ENCODE assay signal across 22 mouse cellular contexts in genomic region chr2:126064814-126065213, GRCm38 (mm10). TPM values are rescaled to one million over a fixed set of nuclear protein-coding genes. Genes with fewer than 3 reads are reported as not detected.
DNase-seq lines count a peak whose midpoint lies in the region; ATAC-seq and TF ChIP-seq lines count a peak whose summit lies in the region.
"Had no signal": no experiment of that assay in that cellular context is flagged by ENCODE, and none has a peak within 500 bp of the region (broad histone marks: within the 10 kb centered on the region; RNA-seq: fewer than 3 reads in every experiment).

No protein-coding gene starts in this region.

- no peak overlapping the region for H3K4me3 ChIP-seq in embryonic facial prominence, embryonic 14.5 days (ENCODE audit: low read depth, low read length)
- H3K4me3 ChIP-seq in embryonic facial prominence, embryonic 10.5 days, result no peak overlapping the region
- H3K4me3 ChIP-seq in kidney, embryonic 14.5 days (ENCODE audit: low read length), result no peak overlapping the region
- no peak overlapping the region for H3K4me3 ChIP-seq in heart, embryonic 13.5 days
- H3K4me3 ChIP-seq in limb, embryonic 14.5 days (replicated peaks; ENCODE audit: low read length), result no peak overlapping the region
- H3K4me3 ChIP-seq in hindbrain, postnatal 0 days (ENCODE audit: low read length), result no peak overlapping the region
- H3K4me3 ChIP-seq: embryonic facial prominence, embryonic 13.5 days; forebrain, embryonic 10.5 days; liver, embryonic 13.5 days had no signal

- no peaks in the 10 kb centered on the region for H3K9me3 ChIP-seq in embryonic facial prominence, embryonic 14.5 days (ENCODE audit: control insufficient read depth, low read length)
- H3K9me3 ChIP-seq in embryonic facial prominence, embryonic 10.5 days, result no peaks in the 10 kb centered on the region
- no peaks in the 10 kb centered on the region for H3K9me3 ChIP-seq in kidney, embryonic 14.5 days (ENCODE audit: control insufficient read depth, low read length)
- no peaks in the 10 kb centered on the region for H3K9me3 ChIP-seq in heart, embryonic 13.5 days
- H3K9me3 ChIP-seq in limb, embryonic 14.5 days (ENCODE audit: control insufficient read depth, low read length), result no peaks in the 10 kb centered on the region
- no peaks in the 10 kb centered on the region for H3K9me3 ChIP-seq in hindbrain, postnatal 0 days (ENCODE audit: low read length)
- H3K9me3 ChIP-seq: embryonic facial prominence, embryonic 13.5 days; forebrain, embryonic 10.5 days; G1E; liver, embryonic 13.5 days had no signal

- H3K4me2 ChIP-seq in embryonic facial prominence, embryonic 14.5 days (ENCODE audit: low read depth, low read length), result no peak overlapping the region
- no peak overlapping the region for H3K4me2 ChIP-seq in kidney, embryonic 14.5 days (replicated peaks; ENCODE audit: low read depth, low read length)
- H3K4me2 ChIP-seq in heart, embryonic 13.5 days, result no peak overlapping the region
- no peak overlapping the region for H3K4me2 ChIP-seq in limb, embryonic 14.5 days (replicated peaks; ENCODE audit: low read depth, low read length, severe bottlenecking)
- no peak overlapping the region for H3K4me2 ChIP-seq in hindbrain, postnatal 0 days (ENCODE audit: low read depth, low read length)
- H3K4me2 ChIP-seq: embryonic facial prominence, embryonic 13.5 days; liver, embryonic 13.5 days; lung, embryonic 14.5 days had no signal

- peaks cover 16% of the 10 kb centered on the region for H3K4me1 ChIP-seq in embryonic facial prominence, embryonic 14.5 days (ENCODE audit: control insufficient read depth, insufficient read depth, low read length)
- H3K4me1 ChIP-seq in embryonic facial prominence, embryonic 10.5 days, result peaks cover 18% of the 10 kb centered on the region
- peaks cover 4% of the 10 kb centered on the region; the same call in 1 of the 2 replicates for H3K4me1 ChIP-seq in kidney, embryonic 14.5 days (ENCODE audit: control insufficient read depth, insufficient read depth, low read length)
- H3K4me1 ChIP-seq in heart, embryonic 13.5 days, result peaks cover 34% of the 10 kb centered on the region
- H3K4me1 ChIP-seq in limb, embryonic 14.5 days (ENCODE audit: control insufficient read depth, insufficient read depth, low read length), result peaks cover 15% of the 10 kb centered on the region
- H3K4me1 ChIP-seq in hindbrain, postnatal 0 days (ENCODE audit: insufficient read depth, low read length), result no peaks in the 10 kb centered on the region
- H3K4me1 ChIP-seq: liver, embryonic 13.5 days had no signal

- no peak overlapping the region for H3K9ac ChIP-seq in embryonic facial prominence, embryonic 14.5 days (ENCODE audit: low read depth, low read length)
- H3K9ac ChIP-seq in kidney, embryonic 14.5 days (ENCODE audit: low read depth, low read length), result no peak overlapping the region
- H3K9ac ChIP-seq in heart, embryonic 13.5 days, result no peak overlapping the region
- H3K9ac ChIP-seq in limb, embryonic 14.5 days (ENCODE audit: low read depth, low read length, severe bottlenecking), result no peak overlapping the region
- H3K9ac ChIP-seq in hindbrain, postnatal 0 days (replicated peaks; ENCODE audit: low read length), result no peak overlapping the region
- H3K9ac ChIP-seq: embryonic facial prominence, embryonic 13.5 days; liver, embryonic 13.5 days; lung, embryonic 14.5 days had no signal

- no peak for TF ChIP-seq POLR2A in limb, embryonic 14.5 days (IDR thresholded peaks at IDR 0.05; ENCODE audit: borderline replicate concordance, extremely low read depth, insufficient read depth, insufficient read length)

- no peak for TF ChIP-seq CTCF in hindbrain, postnatal 0 days (IDR thresholded peaks at IDR 0.05; ENCODE audit: low read depth)

- no peaks in the 10 kb centered on the region for H3K36me3 ChIP-seq in embryonic facial prominence, embryonic 14.5 days (ENCODE audit: control insufficient read depth, insufficient read depth, low read length)
- H3K36me3 ChIP-seq in embryonic facial prominence, embryonic 10.5 days (replicated peaks), result no peaks in the 10 kb centered on the region
- no peaks in the 10 kb centered on the region for H3K36me3 ChIP-seq in kidney, embryonic 14.5 days (ENCODE audit: control insufficient read depth, insufficient read depth, low read length)
- H3K36me3 ChIP-seq in heart, embryonic 13.5 days, result no peaks in the 10 kb centered on the region
- no peaks in the 10 kb centered on the region for H3K36me3 ChIP-seq in limb, embryonic 14.5 days (ENCODE audit: control insufficient read depth, insufficient read depth, low read length)
- no peaks in the 10 kb centered on the region for H3K36me3 ChIP-seq in hindbrain, postnatal 0 days (ENCODE audit: insufficient read depth, low read length)
- H3K36me3 ChIP-seq: embryonic facial prominence, embryonic 13.5 days; forebrain, embryonic 10.5 days; G1E; liver, embryonic 13.5 days had no signal

- 21% methylated on average over 2 of the region's 2 CpGs for WGBS in embryonic facial prominence, embryonic 14.5 days
- WGBS in embryonic facial prominence, embryonic 10.5 days, result 32% methylated on average over 2 of the region's 2 CpGs
- WGBS in kidney, embryonic 14.5 days, result 24% methylated on average over 2 of the region's 2 CpGs
- 13% methylated on average over 2 of the region's 2 CpGs for WGBS in heart, embryonic 13.5 days
- 63% methylated on average over 2 of the region's 2 CpGs for WGBS in limb, embryonic 14.5 days
- 49% methylated on average over 2 of the region's 2 CpGs for WGBS in hindbrain, postnatal 0 days

- DNase-seq in embryonic facial prominence, embryonic 14.5 days (ENCODE audit: low spot score), result peak; percentile 50
- DNase-seq in embryonic facial prominence, embryonic 10.5 days (ENCODE audit: low spot score), result no peak
- no peak for DNase-seq in kidney, adult 11 months
- DNase-seq in limb, embryonic 14.5 days (ENCODE audit: low spot score), result no peak
- DNase-seq in hindbrain, postnatal 0 days (ENCODE audit: low spot score), result no peak
- DNase-seq in left cerebral cortex, postnatal 4 days, result no peak
- DNase-seq: cerebellum, adult 2 months; cerebellum, postnatal 36 days; gastrocnemius, postnatal 10 days; kidney, adult 2 months; kidney, postnatal 36 days; liver, embryonic 13.5 days; lung, embryonic 14.5 days; lung, postnatal 36 days had no signal

- no peaks in the 10 kb centered on the region for H3K27me3 ChIP-seq in embryonic facial prominence, embryonic 14.5 days (replicated peaks; ENCODE audit: control insufficient read depth, insufficient read depth, low read length)
- no peaks in the 10 kb centered on the region for H3K27me3 ChIP-seq in embryonic facial prominence, embryonic 10.5 days (replicated peaks; ENCODE audit: low read depth, poor library complexity, severe bottlenecking)
- no peaks in the 10 kb centered on the region for H3K27me3 ChIP-seq in kidney, embryonic 14.5 days (ENCODE audit: control insufficient read depth, insufficient read depth, low read length)
- H3K27me3 ChIP-seq in heart, embryonic 13.5 days (replicated peaks), result no peaks in the 10 kb centered on the region
- H3K27me3 ChIP-seq in limb, embryonic 14.5 days (ENCODE audit: control insufficient read depth, insufficient read depth, low read length), result no peaks in the 10 kb centered on the region
- no peaks in the 10 kb centered on the region for H3K27me3 ChIP-seq in hindbrain, postnatal 0 days (ENCODE audit: insufficient read depth, low read length)
- H3K27me3 ChIP-seq: embryonic facial prominence, embryonic 13.5 days; liver, embryonic 13.5 days had no signal

- no peak overlapping the region for H3K27ac ChIP-seq in embryonic facial prominence, embryonic 14.5 days (replicated peaks; ENCODE audit: low read depth, low read length)
- no peak overlapping the region for H3K27ac ChIP-seq in embryonic facial prominence, embryonic 10.5 days (replicated peaks)
- peak overlapping the region; percentile 44; the same call in 1 of the 2 replicates for H3K27ac ChIP-seq in kidney, embryonic 14.5 days (ENCODE audit: low read depth, low read length)
- H3K27ac ChIP-seq in heart, embryonic 13.5 days (replicated peaks), result peak overlapping the region; percentile 87
- H3K27ac ChIP-seq in limb, embryonic 14.5 days (replicated peaks; ENCODE audit: low read depth, low read length), result peak overlapping the region; percentile 26; the same call in 1 of the 2 replicates
- H3K27ac ChIP-seq in hindbrain, postnatal 0 days, result no peak overlapping the region
- H3K27ac ChIP-seq: embryonic facial prominence, embryonic 13.5 days; forebrain, embryonic 10.5 days; liver, embryonic 13.5 days had no signal

- ATAC-seq in embryonic facial prominence, embryonic 14.5 days (ENCODE audit: low read depth), result peak; percentile 71
- no peak; the same call in 1 of the 2 replicates for ATAC-seq in kidney, embryonic 14.5 days (ENCODE audit: low FRiP score, low TSS enrichment)
- no peak for ATAC-seq in heart, embryonic 13.5 days (ENCODE audit: extremely low read depth, insufficient number of reproducible peaks, low FRiP score, low TSS enrichment)
- peak; percentile 61 for ATAC-seq in limb, embryonic 14.5 days (ENCODE audit: low FRiP score, low read depth)
- no peak for ATAC-seq in hindbrain, postnatal 0 days
- ATAC-seq: midbrain, embryonic 16.5 days had no signal

- intact Hi-C loops in left cerebral cortex, postnatal 4 days (cut with DNase I), result no loop called here

RNA-seq across cellular contexts. Expression of gene Fgf7, which starts 30.4 kb away (rescaled TPM):
- polyA plus RNA-seq in embryonic facial prominence, embryonic 14.5 days (2014; fragmentation: Nextera tagmentation; extraction: Ambion mirVana), result 16.1 and 17.6 TPM in 2 replicates
- polyA plus RNA-seq in embryonic facial prominence, embryonic 10.5 days (2016; fragmentation: Nextera tagmentation; extraction: Ambion mirVana), result 0.52 and 0.79 TPM in 2 replicates
- polyA plus RNA-seq in kidney, embryonic 14.5 days (2014; fragmentation: Nextera tagmentation; extraction: Ambion mirVana), result 0.30 and 0.80 TPM in 2 replicates
- 0.60 and 0.76 TPM in 2 replicates for polyA plus RNA-seq in heart, embryonic 13.5 days (2015; fragmentation: Nextera tagmentation; extraction: Ambion mirVana)
- 11.8 and 13.2 TPM in 2 replicates for polyA plus RNA-seq in limb, embryonic 14.5 days (2012; rRNA removed)
- 13.1 and 15.7 TPM in 2 replicates for polyA plus RNA-seq in limb, embryonic 14.5 days (2014; fragmentation: Nextera tagmentation; extraction: Ambion mirVana)
- 0.11 and 0.42 TPM in 2 replicates for total RNA-seq in hindbrain, postnatal 0 days (2014; rRNA removed)
- polyA plus RNA-seq in hindbrain, postnatal 0 days (2015; fragmentation: Nextera tagmentation; extraction: Ambion mirVana), result 0.55 and 0.59 TPM in 2 replicates
- under 1 TPM; 0.42 to 0.72 TPM for total RNA-seq in left cerebral cortex, postnatal 4 days (2021)
- total RNA-seq: hematopoietic stem cell, adult 5-6 weeks; megakaryocyte-erythroid progenitor cell, adult 5-6 weeks had no signal
- polyA plus RNA-seq: G1E had no signal

Comparison
In these comparisons a context has a peak if more than half of its experiments do, and no peak if none do; other contexts are left out.
1. ATAC-seq: peak in embryonic facial prominence, embryonic 14.5 days (single experiment) and limb, embryonic 14.5 days (single experiment); none in kidney, embryonic 14.5 days (single experiment), heart, embryonic 13.5 days (single experiment) and hindbrain, postnatal 0 days (single experiment).
2. H3K27ac ChIP-seq: peak in kidney, embryonic 14.5 days (single experiment), heart, embryonic 13.5 days (single experiment) and limb, embryonic 14.5 days (single experiment); none in embryonic facial prominence, embryonic 14.5 days (single experiment), embryonic facial prominence, embryonic 10.5 days (single experiment) and hindbrain, postnatal 0 days (single experiment).